Mouse (Mus musculus) midbrain, embryonic 15.5 days (tissue): ENCODE measurements around the gene Magoh. TPM values are rescaled to one million over a fixed set of nuclear protein-coding genes. Genes with fewer than 3 reads are reported as not detected.
A peak's percentile ranks its signal among the peaks of the same experiment; 100 is the strongest.

ENCODE experiments used
- ATAC-seq: fragments of 200-750 bp; cut with Nextera tagmentation; replicated peaks from 2 replicates; pipeline ENCODE4 v1.8.0; 2017; ENCODE audit warnings: moderate TSS enrichment
- H3K27ac ChIP-seq: fragments of 300-500 bp; sonication (generic); 2 replicates; pipeline ENCODE4 v1.5.1; 2015; ENCODE audit warnings: mild to moderate bottlenecking, inconsistent platforms
- H3K27me3 ChIP-seq: fragments of 300-500 bp; sonication (generic); replicated peaks from 2 replicates; pipeline ENCODE4 v1.6.1; 2015; ENCODE audit warnings: inconsistent platforms
- H3K36me3 ChIP-seq: fragments of 300-500 bp; sonication (generic); replicated peaks from 2 replicates; pipeline ENCODE4 v1.6.1; 2015; ENCODE audit warnings: inconsistent platforms
- H3K4me1 ChIP-seq: fragments of 300-500 bp; sonication (generic); 2 replicates; pipeline ENCODE4 v1.6.1; 2015; ENCODE audit warnings: inconsistent platforms
- H3K4me2 ChIP-seq: fragments of 300-500 bp; sonication (generic); 2 replicates; pipeline ENCODE4 v1.6.1; 2015; ENCODE audit warnings: inconsistent platforms, mild to moderate bottlenecking, moderate library complexity
- H3K4me3 ChIP-seq: fragments of 300-500 bp; sonication (generic); 2 replicates; pipeline ENCODE4 v1.5.1; 2015; ENCODE audit warnings: mild to moderate bottlenecking, inconsistent platforms
- H3K9ac ChIP-seq: fragments of 300-500 bp; sonication (generic); 2 replicates; pipeline ENCODE4 v1.6.1; 2015; ENCODE audit warnings: mild to moderate bottlenecking, inconsistent platforms
- H3K9me3 ChIP-seq: fragments of 300-500 bp; sonication (generic); 2 replicates; pipeline ENCODE4 v1.6.1; 2016; ENCODE audit warnings: inconsistent platforms
- WGBS: fragments of 180-500 bp; shearing (Covaris S2); methylation state at CpG from one replicate; pipeline ENCODE4 v1.1.7; 2015; ENCODE audit warnings: mixed read lengths; 5-methylcytosine and 5-hydroxymethylcytosine counted together
- polyA plus RNA-seq: library from polyadenylated mRNA; unstranded; fragments of >200 nt; fragmentation: Nextera tagmentation; extraction: Ambion mirVana; gene quantifications from 2 replicates; pipeline ENCODE4 v1.2.1, GENCODE M21; 2015

The Magoh gene
- polyA plus RNA-seq, 1 experiment from 2014 or later: 103 TPM

- no peaks in the 10 kb centered on the region for H3K27me3 ChIP-seq
- 91% methylated on average over 2 of the region's 2 CpGs for WGBS
- ATAC-seq: no peak
These were observed 13.1 kb downstream of the Magoh start for GRCm38 (mm10) chr4:107892663-107893062.

DNA sequence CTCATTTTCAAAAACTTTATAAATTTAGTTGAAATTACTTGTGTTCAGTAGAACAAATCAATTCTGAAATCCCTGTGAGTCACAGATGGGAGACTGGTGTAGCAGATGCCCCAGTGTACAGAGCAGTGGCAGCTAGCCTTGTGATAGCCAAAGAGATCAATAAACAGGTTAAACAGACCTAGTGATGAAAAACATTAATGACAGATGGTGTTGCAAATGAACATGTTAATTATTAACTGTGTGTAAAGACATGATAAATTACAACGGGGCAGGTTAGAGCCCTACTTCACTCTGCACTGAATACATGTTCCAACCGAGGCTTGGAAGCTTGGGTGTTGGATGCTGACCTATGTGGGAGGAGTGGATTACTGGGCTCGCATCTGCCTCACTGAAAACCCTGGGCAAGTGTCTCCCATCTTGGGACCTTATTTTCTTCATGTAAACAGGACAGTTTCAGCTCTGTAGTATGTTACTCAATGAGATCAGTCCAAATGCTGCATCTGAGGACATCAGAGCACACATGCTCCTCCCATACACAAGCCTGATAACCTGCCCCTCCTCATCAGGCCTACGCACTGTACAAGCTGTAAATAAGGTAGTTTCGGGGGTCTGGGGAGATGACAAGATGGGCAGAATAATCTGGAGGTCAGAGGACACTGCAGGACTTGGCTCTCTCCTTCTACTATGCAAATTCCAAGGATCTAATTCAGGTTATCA lies 19.8 kb downstream of the Magoh start:
- no peaks in the 10 kb centered on the region for H3K27me3 ChIP-seq
- H3K9me3 ChIP-seq: no peaks in the 10 kb centered on the region
- H3K4me3 ChIP-seq: no peak overlapping the region
- no peak for ATAC-seq
- WGBS: 94% methylated on average over 5 of the region's 5 CpGs
- H3K4me2 ChIP-seq: no peak overlapping the region
- no peak overlapping the region for H3K27ac ChIP-seq
- no peaks in the 10 kb centered on the region for H3K4me1 ChIP-seq
- H3K9ac ChIP-seq: no peak overlapping the region
- peaks cover 28% of the 10 kb centered on the region; the same call in 1 of the 2 replicates for H3K36me3 ChIP-seq

More at GRCm38 (mm10) chr4:107892663-107893062, 13.1 kb downstream of the Magoh start:
- no peaks in the 10 kb centered on the region for H3K9me3 ChIP-seq
- H3K4me2 ChIP-seq: no peak overlapping the region
- H3K4me3 ChIP-seq: no peak overlapping the region
- peaks cover 28% of the 10 kb centered on the region; the same call in 1 of the 2 replicates for H3K36me3 ChIP-seq
- H3K9ac ChIP-seq: no peak overlapping the region
- H3K27ac ChIP-seq: no peak overlapping the region
- peaks cover 13% of the 10 kb centered on the region for H3K4me1 ChIP-seq

DNA sequence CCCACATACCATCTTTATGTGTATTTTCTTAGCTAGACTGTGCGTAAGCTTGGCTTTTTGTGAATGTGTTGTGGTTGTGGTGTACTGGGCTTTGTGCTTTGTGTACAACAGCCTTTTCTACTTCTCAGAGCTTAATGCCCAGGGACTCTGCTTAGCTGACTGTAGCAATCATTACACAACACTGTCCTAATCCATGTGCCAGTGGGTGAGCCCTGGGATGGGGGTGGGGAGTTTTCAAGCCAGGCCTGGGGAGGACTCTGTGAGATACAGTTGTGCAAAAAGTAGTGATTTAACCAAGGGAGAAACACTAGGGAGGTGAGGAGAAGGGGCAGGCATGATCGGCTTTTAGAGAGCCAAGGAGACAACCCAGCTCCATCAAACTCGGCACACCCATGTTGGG lies 20.7 kb downstream of the Magoh start:
- no peak overlapping the region for H3K4me3 ChIP-seq
- ATAC-seq: no peak
- H3K36me3 ChIP-seq: peaks cover 23% of the 10 kb centered on the region; the same call in 1 of the 2 replicates
- H3K27ac ChIP-seq: no peak overlapping the region
- H3K9me3 ChIP-seq: no peaks in the 10 kb centered on the region
- H3K4me2 ChIP-seq: no peak overlapping the region
- no peak overlapping the region for H3K9ac ChIP-seq
- H3K4me1 ChIP-seq: no peaks in the 10 kb centered on the region
- no peaks in the 10 kb centered on the region for H3K27me3 ChIP-seq
- WGBS: 92% methylated on average over 3 of the region's 3 CpGs

GRCm38 (mm10) chr4:107904252-107904651 lies 24.7 kb downstream of the Magoh start:
- WGBS: 97% methylated on average over 10 of the region's 10 CpGs
- Histone ChIP-seq H3K4me2 (no peak overlapping the region), H3K4me1 (no peaks in the 10 kb centered on the region), H3K27me3 (no peaks in the 10 kb centered on the region), H3K4me3 (no peak overlapping the region), H3K36me3 (0 out of 2 replicates have a peak, but pooled peaks cover 3% of the 10 kb centered on the region), H3K9ac (no peak overlapping the region), H3K9me3 (no peaks in the 10 kb centered on the region), H3K27ac (no peak overlapping the region)
- ATAC-seq: no peak

DNA sequence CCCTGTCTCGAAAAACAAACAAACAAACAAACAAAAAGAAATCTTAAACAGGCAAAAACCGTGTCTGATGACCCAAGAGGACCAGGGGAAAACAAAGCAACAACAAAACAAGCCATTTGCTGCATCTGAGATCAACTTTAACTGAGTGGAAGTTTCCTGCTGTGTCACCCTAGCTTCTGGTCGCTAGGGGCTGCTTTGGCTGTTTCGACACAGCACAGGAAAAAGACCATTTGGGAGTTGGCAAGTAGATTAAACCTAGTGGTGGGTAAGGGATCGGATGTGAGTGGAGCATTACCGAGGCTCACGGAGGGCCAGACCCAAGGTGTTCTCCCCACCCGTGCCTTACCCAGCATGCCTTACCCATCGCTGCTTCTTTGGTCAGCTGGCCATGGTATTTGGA lies 27.0 kb downstream of the Magoh start:
- no peak for ATAC-seq
- WGBS: 90% methylated on average over 9 of the region's 9 CpGs

GRCm38 (mm10) chr4:107910020-107910419 lies 30.5 kb downstream of the Magoh start:
- no peaks in the 10 kb centered on the region for H3K27me3 ChIP-seq
- H3K4me2 ChIP-seq: no peak overlapping the region
- H3K4me3 ChIP-seq: no peak overlapping the region
- no peaks in the 10 kb centered on the region for H3K36me3 ChIP-seq
- 91% methylated on average over 4 of the region's 4 CpGs for WGBS
- no peak overlapping the region for H3K27ac ChIP-seq
- no peaks in the 10 kb centered on the region for H3K4me1 ChIP-seq
- no peak for ATAC-seq
- no peaks in the 10 kb centered on the region for H3K9me3 ChIP-seq
- no peak overlapping the region for H3K9ac ChIP-seq

More for the DNA sequence above, 27.0 kb downstream of the Magoh start:
- Histone ChIP-seq H3K4me3 (no peak overlapping the region), H3K27me3 (no peaks in the 10 kb centered on the region), H3K9me3 (no peaks in the 10 kb centered on the region), H3K4me2 (no peak overlapping the region), H3K27ac (no peak overlapping the region), H3K4me1 (no peaks in the 10 kb centered on the region), H3K9ac (no peak overlapping the region), H3K36me3 (0 out of 2 replicates have a peak, but pooled peaks cover 3% of the 10 kb centered on the region)

- H3K27ac ChIP-seq: no peak overlapping the region
- H3K36me3 ChIP-seq: no peaks in the 10 kb centered on the region
- peaks cover 15% of the 10 kb centered on the region for H3K4me1 ChIP-seq
- ATAC-seq: no peak
- H3K4me3 ChIP-seq: no peak overlapping the region
- no peaks in the 10 kb centered on the region for H3K27me3 ChIP-seq
- H3K9ac ChIP-seq: no peak overlapping the region
- H3K4me2 ChIP-seq: no peak overlapping the region
- H3K9me3 ChIP-seq: no peaks in the 10 kb centered on the region
- WGBS: 90% methylated on average over 2 of the region's 2 CpGs
These were observed 40.8 kb downstream of the Magoh start for GRCm38 (mm10) chr4:107920336-107920735.

DNA sequence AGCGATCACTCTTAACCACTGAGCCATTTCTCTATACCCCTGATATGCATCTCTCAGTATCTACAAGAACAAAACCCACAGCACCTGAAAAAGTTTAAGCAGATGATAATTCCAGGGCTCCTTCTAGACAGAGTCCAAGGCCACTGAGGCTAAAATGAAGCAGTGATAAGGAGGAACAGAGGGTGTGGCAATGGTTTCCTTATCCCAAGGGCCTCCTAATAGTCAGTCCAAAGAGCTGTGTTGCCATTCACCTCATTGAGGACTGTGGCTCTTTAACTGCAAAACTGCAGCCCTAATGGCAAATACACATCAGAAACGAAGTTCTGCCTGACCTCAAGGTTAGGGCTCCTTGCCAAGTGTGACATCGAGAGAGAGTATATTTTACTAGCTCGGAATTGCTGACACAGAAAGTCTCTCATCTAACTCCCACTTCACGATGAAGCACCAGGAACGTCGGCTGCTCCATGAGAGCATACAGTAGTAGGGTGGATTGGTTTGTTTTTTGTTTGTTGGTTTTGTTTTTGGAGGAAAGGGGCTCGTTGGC lies 41.7 kb downstream of the Magoh start:
- no peaks in the 10 kb centered on the region for H3K36me3 ChIP-seq
- 79% methylated on average over 8 of the region's 8 CpGs for WGBS
- H3K4me3 ChIP-seq: no peak overlapping the region
- H3K9ac ChIP-seq: no peak overlapping the region
- no peaks in the 10 kb centered on the region for H3K27me3 ChIP-seq
- ATAC-seq: no peak
- H3K27ac ChIP-seq: no peak overlapping the region
- H3K4me1 ChIP-seq: peaks cover 15% of the 10 kb centered on the region
- no peak overlapping the region for H3K4me2 ChIP-seq
- H3K9me3 ChIP-seq: no peaks in the 10 kb centered on the region

DNA sequence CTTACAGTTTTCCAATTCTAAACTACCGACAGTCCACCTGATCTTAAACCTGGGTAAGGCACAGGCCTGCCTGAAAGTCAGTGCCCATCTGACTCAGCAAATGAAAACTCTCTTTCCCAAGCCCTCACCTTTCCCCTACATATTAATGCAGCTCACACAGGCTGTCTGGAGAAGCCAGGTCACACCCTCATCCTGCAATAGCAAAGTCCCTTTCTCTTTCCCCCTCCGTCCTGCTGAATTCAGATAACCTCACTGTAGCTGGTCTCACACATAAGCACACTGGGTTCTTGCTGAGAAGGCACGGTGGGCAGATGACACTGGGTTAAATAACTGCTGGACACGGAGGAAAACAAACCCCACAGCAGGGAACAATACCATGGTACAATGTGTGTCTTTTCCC lies 42.4 kb downstream of the Magoh start:
- Histone ChIP-seq H3K27ac (no peak overlapping the region), H3K36me3 (no peaks in the 10 kb centered on the region), H3K4me3 (no peak overlapping the region), H3K27me3 (no peaks in the 10 kb centered on the region), H3K9ac (no peak overlapping the region), H3K9me3 (no peaks in the 10 kb centered on the region), H3K4me2 (peak overlapping the region; percentile 72; the same call in 1 of the 2 replicates), H3K4me1 (peaks cover 15% of the 10 kb centered on the region)
- no peak for ATAC-seq
- WGBS: 61% methylated on average over 4 of the region's 4 CpGs

DNA sequence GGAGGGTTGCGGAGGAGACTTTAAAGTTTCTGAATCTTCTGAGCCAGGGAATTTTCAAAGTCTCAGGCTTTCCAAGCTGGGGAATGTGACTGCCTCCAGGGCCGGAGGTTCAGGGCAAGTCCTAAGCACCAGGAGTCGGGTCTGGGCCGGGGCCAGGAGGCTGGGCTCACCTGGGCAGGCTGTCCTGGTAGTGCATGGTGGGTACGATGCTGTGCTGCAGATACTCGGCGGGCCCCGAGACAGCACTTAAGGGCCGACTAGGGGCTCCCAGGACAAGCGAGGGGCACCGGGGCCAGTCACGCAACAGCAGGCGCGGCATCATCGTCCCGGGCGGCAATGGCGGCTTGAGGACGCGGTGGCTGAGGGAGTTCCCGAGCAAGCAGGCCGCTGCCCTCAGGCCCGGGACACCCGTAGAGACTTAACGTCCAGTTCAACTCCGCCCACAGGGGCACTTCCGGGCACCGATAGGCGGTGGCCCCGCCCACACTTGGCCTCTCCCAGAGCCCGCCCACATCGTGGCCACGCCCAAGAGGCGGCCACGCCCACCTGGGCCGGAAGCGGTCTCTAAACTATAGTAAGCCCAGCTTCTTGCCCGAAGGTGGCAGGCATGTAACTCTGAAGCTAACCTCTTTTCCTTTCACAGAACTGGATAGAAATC lies 43.7 kb downstream of the Magoh start, which contains the start of gene Cpt2:
TSS of gene Cpt2 (minus strand) at position 466 of the 658 bp plus-strand sequence.
- H3K4me1 ChIP-seq: peaks cover 15% of the 10 kb centered on the region
- H3K4me2 ChIP-seq: peak within 1 kb of the TSS; percentile 72
- H3K27me3 ChIP-seq: no peaks in the 10 kb centered on the region
- H3K4me3 ChIP-seq: peak within 1 kb of the TSS; percentile 68
- peak; percentile 92 for ATAC-seq
- 1% methylated on average over 38 of the region's 38 CpGs for WGBS
- peak within 1 kb of the TSS; percentile 61 for H3K9ac ChIP-seq
- no peaks in the 10 kb centered on the region for H3K9me3 ChIP-seq
- H3K27ac ChIP-seq: peak within 1 kb of the TSS; percentile 4
- H3K36me3 ChIP-seq: no peaks in the 10 kb centered on the region

DNA sequence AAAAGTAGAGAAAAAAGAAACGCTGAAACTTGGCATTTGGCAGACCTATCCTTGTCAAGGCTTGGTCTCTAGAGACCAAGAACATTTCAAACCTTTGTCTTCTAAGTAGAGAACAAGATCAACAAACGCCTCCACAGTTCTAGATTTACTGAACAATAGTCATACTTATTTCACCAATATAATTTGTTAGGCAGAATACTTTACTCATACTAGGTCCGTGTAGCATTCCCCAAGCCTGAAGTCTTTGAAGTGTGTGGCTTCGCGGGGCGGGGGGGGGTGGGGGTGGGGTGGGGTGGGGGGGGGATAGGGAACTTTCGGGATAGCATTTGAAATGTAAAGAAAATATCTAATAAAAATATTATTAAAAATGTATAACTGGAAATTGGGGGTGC lies 44.2 kb downstream of the Magoh start:
- ATAC-seq: peak; percentile 57

DNA sequence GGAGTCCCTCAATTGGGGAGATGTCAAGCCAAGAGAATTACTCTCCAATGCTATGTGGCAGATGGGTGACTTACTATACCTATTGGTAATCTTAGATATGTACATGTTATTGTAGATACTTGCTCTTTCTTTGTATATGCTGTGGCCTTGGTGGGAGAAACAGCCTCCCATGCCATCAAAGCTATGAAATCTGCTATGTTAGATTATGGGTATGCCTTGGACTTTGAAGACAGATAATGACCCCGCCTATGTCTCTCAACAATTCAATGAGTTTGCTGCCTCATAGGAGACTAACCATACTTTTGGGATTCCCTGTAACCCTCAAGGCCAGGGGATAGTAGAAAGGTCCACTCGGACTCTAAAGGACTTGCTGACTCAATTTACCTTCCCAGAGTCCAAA lies 48.7 kb downstream of the Magoh start:
- Histone ChIP-seq H3K4me3 (no peak overlapping the region), H3K9me3 (no peaks in the 10 kb centered on the region), H3K9ac (no peak overlapping the region), H3K36me3 (no peaks in the 10 kb centered on the region), H3K4me1 (peaks cover 4% of the 10 kb centered on the region; the same call in 1 of the 2 replicates), H3K27me3 (no peaks in the 10 kb centered on the region), H3K4me2 (no peak overlapping the region), H3K27ac (no peak overlapping the region)
- ATAC-seq: no peak
- WGBS: 77% methylated on average over 2 of the region's 2 CpGs

More for the DNA sequence above, 44.2 kb downstream of the Magoh start:
- Histone ChIP-seq H3K9me3 (no peaks in the 10 kb centered on the region), H3K4me1 (peaks cover 15% of the 10 kb centered on the region), H3K4me3 (peak overlapping the region; percentile 68), H3K9ac (0 out of 2 replicates have a peak overlapping the region, but pooled peaks have one; percentile 61), H3K27ac (peak overlapping the region; percentile 4; the same call in 1 of the 2 replicates), H3K4me2 (peak overlapping the region; percentile 72), H3K27me3 (no peaks in the 10 kb centered on the region), H3K36me3 (no peaks in the 10 kb centered on the region)
- 46% methylated on average over 7 of the region's 7 CpGs for WGBS
